Mouse (Mus musculus) heart, embryonic 16.5 days (tissue): ENCODE data around the gene Gna11. TPM values are rescaled to one million over a fixed set of nuclear protein-coding genes. Genes with fewer than 3 reads are reported as not detected.

ENCODE experiments used
- ATAC-seq: fragments of 200-750 bp; cut with Nextera tagmentation; replicated peaks from 2 replicates; pipeline ENCODE4 v1.8.0; 2017; ENCODE audit warnings: moderate number of reproducible peaks; ENCODE audit not compliant: insufficient read depth, low FRiP score; ENCODE audit errors: extremely low read depth
- H3K27ac ChIP-seq: fragments of 300-500 bp; sonication (generic); 2 replicates; pipeline ENCODE4 v1.5.1; 2014; ENCODE audit warnings: mild to moderate bottlenecking, low read length, control low read depth, moderate library complexity
- H3K27me3 ChIP-seq: fragments of 300-500 bp; sonication (generic); 2 replicates; pipeline ENCODE4 v1.6.1; 2014; ENCODE audit warnings: low read length, mixed read lengths; ENCODE audit not compliant: control insufficient read depth, insufficient read depth
- H3K36me3 ChIP-seq: fragments of 300-500 bp; sonication (generic); 2 replicates; pipeline ENCODE4 v1.6.1; 2014; ENCODE audit not compliant: control insufficient read depth, insufficient read depth
- H3K4me1 ChIP-seq: fragments of 300-500 bp; sonication (generic); 2 replicates; pipeline ENCODE4 v1.6.1; 2014; ENCODE audit warnings: low read length, mixed read lengths; ENCODE audit not compliant: control insufficient read depth, insufficient read depth
- H3K4me2 ChIP-seq: fragments of 300-500 bp; sonication (generic); 2 replicates; pipeline ENCODE4 v1.6.1; 2014; ENCODE audit warnings: low read depth, mild to moderate bottlenecking, control low read depth, low read length
- H3K4me3 ChIP-seq: fragments of 300-500 bp; sonication (generic); 2 replicates; pipeline ENCODE4 v1.5.1; 2014; ENCODE audit warnings: mild to moderate bottlenecking, control low read depth, low read length
- H3K9ac ChIP-seq: fragments of 300-500 bp; sonication (generic); 2 replicates; pipeline ENCODE4 v1.6.1; 2014; ENCODE audit warnings: low read length, control low read depth
- H3K9me3 ChIP-seq: fragments of 300-500 bp; sonication (generic); replicated peaks from 2 replicates; pipeline ENCODE4 v1.6.1; 2016; ENCODE audit warnings: low read length; ENCODE audit not compliant: control insufficient read depth
- WGBS: fragments of 180-500 bp; shearing (Covaris S2); extraction: QIAGEN DNeasy Blood & Tissue Kit; methylation state at CpG from one replicate; pipeline ENCODE4 v1.1.7; 2014; 5-methylcytosine and 5-hydroxymethylcytosine counted together
- polyA plus RNA-seq: library from polyadenylated mRNA; unstranded; fragments of >200 nt; fragmentation: Nextera tagmentation; extraction: Ambion mirVana; gene quantifications from 2 replicates; pipeline ENCODE4 v1.2.1, GENCODE M21; 2015

The Gna11 gene
- polyA plus RNA-seq, 1 experiment from 2014 or later, result 57.4 TPM

DNA sequence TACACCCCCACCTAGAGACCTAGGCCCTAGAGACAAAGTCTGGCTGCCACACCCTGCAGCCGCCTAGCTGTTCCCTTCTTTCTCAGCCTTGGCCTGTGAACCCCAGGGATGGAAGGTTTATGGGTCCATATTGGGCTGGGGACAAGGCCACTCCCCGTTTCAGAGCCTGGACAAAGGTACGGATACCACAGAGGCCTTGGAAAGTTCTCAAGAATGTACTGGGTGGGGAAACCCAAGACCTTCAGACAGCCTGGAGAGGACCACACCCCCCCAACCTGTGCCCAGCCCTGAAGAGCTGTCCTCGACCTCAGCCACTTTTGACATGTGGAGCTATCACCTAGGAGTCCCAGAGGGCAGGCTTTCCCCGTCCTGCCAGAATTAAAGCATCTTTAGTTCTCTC lies 4.0 kb upstream of the Gna11 start:
- peaks cover 13% of the 10 kb centered on the region for H3K4me1 ChIP-seq
- no peaks in the 10 kb centered on the region for H3K27me3 ChIP-seq
- no peak overlapping the region for H3K27ac ChIP-seq
- no peak overlapping the region for H3K4me3 ChIP-seq
- no peak overlapping the region for H3K4me2 ChIP-seq
- H3K9ac ChIP-seq, result no peak overlapping the region
- 67% methylated on average over 5 of the region's 5 CpGs for whole genome bisulfite sequencing
- no peaks in the 10 kb centered on the region for H3K36me3 ChIP-seq
- no peak for ATAC-seq
- 0 out of 2 replicates have a peak, but pooled peaks cover 3% of the 10 kb centered on the region for H3K9me3 ChIP-seq

DNA sequence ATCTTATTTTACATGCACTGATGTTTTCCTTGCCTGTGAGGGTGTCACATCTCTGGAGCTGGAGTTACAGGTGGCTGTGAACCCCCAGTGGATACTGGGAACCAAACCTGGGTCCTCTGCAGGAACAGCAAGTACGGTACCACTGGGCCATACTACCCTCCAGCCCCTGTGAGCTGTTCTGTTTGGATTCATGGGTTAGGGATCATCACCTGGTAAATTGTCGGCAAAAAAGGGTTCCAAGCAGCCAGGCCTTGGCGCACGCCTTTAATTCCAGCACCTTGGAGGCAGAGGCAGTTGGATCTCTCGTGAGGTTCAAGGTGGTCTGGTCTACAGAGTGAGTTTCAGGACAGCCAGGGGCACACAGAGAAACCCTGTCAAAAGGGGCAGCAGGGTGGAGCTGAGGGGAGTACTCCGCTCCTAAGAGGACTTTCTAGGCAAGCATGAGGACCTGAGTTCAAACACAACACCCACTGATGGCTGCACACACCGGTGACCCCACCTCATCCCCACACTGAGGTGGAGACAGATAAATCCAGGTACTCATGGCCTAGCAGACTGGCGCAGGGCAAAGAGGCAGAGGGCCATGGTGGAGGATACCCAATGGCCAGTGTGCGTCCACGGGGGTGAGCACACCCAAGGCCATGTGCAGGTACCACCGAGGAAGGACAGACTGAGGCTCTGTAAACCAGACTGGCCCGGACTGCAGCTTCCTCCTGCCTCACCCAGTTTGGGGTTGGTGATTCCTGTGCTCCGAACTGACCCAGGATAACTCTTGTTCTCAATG lies 2.0 kb upstream of the Gna11 start:
- ATAC-seq, result no peak
- Histone ChIP-seq H3K4me3 (no peak overlapping the region), H3K27ac (no peak overlapping the region), H3K4me1 (peaks cover 32% of the 10 kb centered on the region), H3K36me3 (no peaks in the 10 kb centered on the region), H3K27me3 (no peaks in the 10 kb centered on the region), H3K9ac (no peak overlapping the region), H3K9me3 (no peaks in the 10 kb centered on the region), H3K4me2 (no peak overlapping the region)
- 91% methylated on average over 13 of the region's 13 CpGs for WGBS

- H3K4me3 ChIP-seq, result no peak overlapping the region
- no peak for ATAC-seq
- WGBS, result 49% methylated on average over 5 of the region's 5 CpGs
- H3K4me2 ChIP-seq, result no peak overlapping the region
- no peak overlapping the region for H3K27ac ChIP-seq
- no peaks in the 10 kb centered on the region for H3K36me3 ChIP-seq
- H3K9me3 ChIP-seq, result no peaks in the 10 kb centered on the region
- no peaks in the 10 kb centered on the region for H3K27me3 ChIP-seq
- H3K4me1 ChIP-seq, result peaks cover 33% of the 10 kb centered on the region
- no peak overlapping the region; the same call in 1 of the 2 replicates for H3K9ac ChIP-seq
These were observed 1.3 kb upstream of the Gna11 start for GRCm38 (mm10) chr10:81546332-81546731.

DNA sequence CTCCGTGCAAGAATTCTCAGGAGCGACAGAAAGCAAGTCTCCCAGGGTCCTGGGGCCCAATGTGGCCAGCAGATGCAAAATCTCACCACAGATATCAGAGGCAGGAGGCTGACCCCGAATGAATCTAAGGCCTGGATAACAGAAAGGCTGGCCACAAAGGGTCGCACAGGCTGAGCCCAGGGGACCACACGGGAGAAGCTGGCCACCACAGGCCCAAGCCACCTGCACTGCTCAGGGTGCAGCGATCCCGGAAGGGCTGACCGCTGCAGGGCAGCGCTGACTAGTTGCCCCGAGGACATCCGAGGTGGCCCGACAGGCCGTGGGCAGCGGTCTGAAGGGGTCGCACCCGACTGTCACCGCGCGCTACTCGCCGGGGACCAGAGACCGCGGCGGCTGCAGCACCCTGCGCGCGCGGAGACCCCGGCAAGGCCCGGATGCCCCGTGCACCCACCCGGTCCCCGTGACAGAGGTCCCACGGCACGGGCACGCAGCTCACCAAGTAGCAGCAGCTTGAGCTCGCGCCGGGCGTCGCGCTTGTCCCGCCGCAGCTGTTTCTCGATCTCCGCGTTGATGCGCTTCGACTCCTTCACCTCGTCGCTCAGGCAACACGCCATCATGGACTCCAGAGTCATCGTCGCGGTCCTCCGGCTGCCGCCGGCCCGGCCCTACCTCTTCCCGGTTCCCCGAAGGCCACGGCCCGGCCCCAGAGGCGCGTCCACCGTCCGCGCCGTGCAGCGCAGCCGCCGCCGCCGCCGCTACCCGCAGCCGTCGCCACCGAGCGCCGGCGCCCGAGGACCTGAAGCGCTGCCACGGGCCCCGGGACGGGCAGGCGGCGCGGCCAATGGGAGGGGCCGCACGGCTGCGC lies 462 bp downstream of the Gna11 start:
- peak overlapping the region; percentile 96 for H3K4me2 ChIP-seq
- no peaks in the 10 kb centered on the region for H3K27me3 ChIP-seq
- H3K27ac ChIP-seq, result peak overlapping the region; percentile 73
- peaks cover 34% of the 10 kb centered on the region for H3K4me1 ChIP-seq
- H3K9me3 ChIP-seq, result no peaks in the 10 kb centered on the region
- H3K9ac ChIP-seq, result peak overlapping the region; percentile 94
- H3K4me3 ChIP-seq, result peak overlapping the region; percentile 68
- H3K36me3 ChIP-seq, result no peaks in the 10 kb centered on the region
- under 1% methylated on average over 89 of the region's 93 CpGs for WGBS
- peak; percentile 19 for ATAC-seq

DNA sequence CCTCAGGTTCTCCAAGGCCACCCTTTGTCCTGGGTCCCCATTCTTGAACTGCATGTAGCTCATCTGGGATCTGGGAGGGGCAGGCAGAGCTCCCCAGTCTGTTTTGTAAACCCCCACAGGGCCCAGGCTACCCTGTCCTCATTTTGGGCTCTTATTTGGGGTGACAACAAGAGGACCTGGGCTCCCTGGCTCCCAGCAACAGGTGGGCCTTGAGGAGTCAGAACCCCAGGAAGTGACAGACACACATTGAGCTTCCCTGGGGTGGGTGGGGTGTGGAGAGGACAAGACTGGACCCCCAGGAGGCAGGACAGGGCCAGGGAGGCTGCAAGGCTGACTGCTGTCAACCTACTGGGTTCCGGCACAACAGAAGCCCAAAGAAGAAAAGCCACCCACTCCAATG lies 1.4 kb downstream of the Gna11 start:
- H3K4me2 ChIP-seq, result peak overlapping the region; percentile 96
- H3K27ac ChIP-seq, result no peak overlapping the region
- ATAC-seq, result no peak
- H3K27me3 ChIP-seq, result no peaks in the 10 kb centered on the region
- no peaks in the 10 kb centered on the region for H3K9me3 ChIP-seq
- H3K9ac ChIP-seq, result peak overlapping the region; percentile 94
- 68% methylated on average over 1 of the region's 1 CpGs for WGBS
- H3K4me3 ChIP-seq, result peak overlapping the region; percentile 68
- H3K36me3 ChIP-seq, result no peaks in the 10 kb centered on the region
- peaks cover 36% of the 10 kb centered on the region for H3K4me1 ChIP-seq

DNA sequence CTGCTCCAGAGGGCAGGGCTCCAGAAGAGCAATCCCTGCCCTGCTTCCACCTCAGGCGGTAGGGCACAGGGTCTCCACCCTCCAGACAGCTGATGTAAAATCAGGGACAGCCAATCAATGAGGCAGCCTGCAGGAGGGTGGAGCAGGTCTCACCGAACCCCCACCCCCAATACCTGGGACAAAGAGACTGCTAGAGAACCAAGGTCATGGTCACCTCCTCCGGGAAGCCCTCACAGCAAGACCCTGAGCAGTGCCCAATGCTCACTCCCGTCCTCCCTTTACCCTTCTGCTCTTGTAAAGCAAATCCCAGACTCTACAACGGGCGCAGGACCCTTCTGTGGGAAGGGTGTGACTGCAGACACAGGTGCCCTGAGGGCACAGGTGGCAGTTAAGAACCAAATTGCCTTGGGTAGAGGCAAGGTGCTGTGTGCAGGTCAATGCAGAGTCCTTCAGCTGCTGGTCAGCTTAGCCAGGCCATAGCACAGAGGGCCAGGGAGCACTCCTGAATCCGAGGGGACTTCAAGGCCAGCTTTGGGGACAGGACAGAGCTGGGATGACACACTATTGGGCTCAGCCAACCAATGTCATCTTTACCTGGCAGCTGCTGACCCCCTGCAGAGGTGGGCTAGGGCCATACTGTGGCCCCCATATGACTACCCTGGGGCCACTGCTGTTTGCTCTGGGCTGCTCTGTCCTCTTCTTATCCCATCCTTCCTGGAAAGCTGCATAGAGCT lies 2.1 kb downstream of the Gna11 start:
- H3K4me2 ChIP-seq, result peak overlapping the region; percentile 96; the same call in 1 of the 2 replicates
- H3K27me3 ChIP-seq, result no peaks in the 10 kb centered on the region
- peak overlapping the region; percentile 94 for H3K9ac ChIP-seq
- H3K4me3 ChIP-seq, result no peak overlapping the region; the same call in 1 of the 2 replicates
- H3K4me1 ChIP-seq, result peaks cover 36% of the 10 kb centered on the region
- no peaks in the 10 kb centered on the region for H3K36me3 ChIP-seq
- no peaks in the 10 kb centered on the region for H3K9me3 ChIP-seq
- WGBS, result 72% methylated on average over 7 of the region's 7 CpGs
- H3K27ac ChIP-seq, result no peak overlapping the region; the same call in 1 of the 2 replicates
- no peak for ATAC-seq

- 46% methylated on average over 10 of the region's 10 CpGs for WGBS
- Histone ChIP-seq H3K4me1 (peaks cover 36% of the 10 kb centered on the region), H3K27ac (peak overlapping the region; percentile 57), H3K9me3 (no peaks in the 10 kb centered on the region), H3K27me3 (no peaks in the 10 kb centered on the region), H3K4me2 (peak overlapping the region; percentile 33), H3K9ac (peak overlapping the region; percentile 63), H3K36me3 (no peaks in the 10 kb centered on the region), H3K4me3 (peak overlapping the region; percentile 2)
- no peak for ATAC-seq
These were observed 3.2 kb downstream of the Gna11 start for GRCm38 (mm10) chr10:81541803-81542202.

DNA sequence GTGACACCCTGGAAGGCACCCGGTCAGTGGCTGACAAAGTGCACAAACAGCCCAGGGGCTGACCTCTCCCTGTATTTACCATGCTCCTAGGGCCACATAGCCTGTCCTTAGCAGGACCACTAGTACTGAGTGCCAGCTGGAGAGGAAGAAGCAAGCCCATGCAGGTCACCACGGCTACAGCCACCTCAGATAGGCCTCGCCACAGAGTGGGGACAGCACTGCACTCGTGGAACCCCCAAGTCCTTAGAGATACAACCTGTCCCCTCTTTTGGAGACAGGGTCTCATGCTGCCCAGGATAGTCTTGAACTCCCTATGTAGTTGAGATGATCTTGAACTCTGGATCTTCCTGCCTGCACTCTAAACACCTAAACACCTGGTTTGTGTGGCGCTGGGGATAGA lies 3.6 kb downstream of the Gna11 start:
- Histone ChIP-seq H3K9me3 (no peaks in the 10 kb centered on the region), H3K4me2 (no peak overlapping the region), H3K4me3 (no peak overlapping the region), H3K27ac (no peak overlapping the region; the same call in 1 of the 2 replicates), H3K27me3 (no peaks in the 10 kb centered on the region), H3K4me1 (peaks cover 36% of the 10 kb centered on the region), H3K36me3 (no peaks in the 10 kb centered on the region), H3K9ac (peak overlapping the region; percentile 2; the same call in 1 of the 2 replicates)
- no peak for ATAC-seq
- 71% methylated on average over 5 of the region's 5 CpGs for WGBS
